Mouse (Mus musculus) spleen, adult 2 months (tissue): ENCODE data around the gene Sox13.

Source experiments
- CTCF ChIP-seq: fragments of 200-500 bp; IDR thresholded peaks from 2 replicates; pipeline ENCODE4 v1.5.1; 2011; ENCODE audit warnings: mild to moderate bottlenecking, inconsistent platforms; ENCODE audit not compliant: insufficient read depth, insufficient read length, insufficient replicate concordance; ENCODE audit errors: extremely low read depth
- POLR2A ChIP-seq: fragments of 200-500 bp; IDR thresholded peaks from 2 replicates; pipeline ENCODE4 v1.6.1; 2011; ENCODE audit warnings: low read depth, low read length, inconsistent platforms

- TF ChIP-seq CTCF (no peak), POLR2A (no peak)
Measured at GRCm38 (mm10) chr1:133448351-133448931, 24.3 kb upstream of the Sox13 start.
